Mouse (Mus musculus) thymus, adult 18-20 months (tissue): ENCODE results near the gene Sv2c.
"Not testable (repeated sequence)": the region's sequence is repeated elsewhere in the genome, so short reads cannot be mapped to it uniquely, and the experiment has no call there.

Source experiments
- DNase-seq, 2 experiments: peaks; one replicate each; pipeline ENCODE4 v3.0.0; 2022; ENCODE audit warnings: mixed read lengths in 2 of 2

Gene Sv2c

DNA sequence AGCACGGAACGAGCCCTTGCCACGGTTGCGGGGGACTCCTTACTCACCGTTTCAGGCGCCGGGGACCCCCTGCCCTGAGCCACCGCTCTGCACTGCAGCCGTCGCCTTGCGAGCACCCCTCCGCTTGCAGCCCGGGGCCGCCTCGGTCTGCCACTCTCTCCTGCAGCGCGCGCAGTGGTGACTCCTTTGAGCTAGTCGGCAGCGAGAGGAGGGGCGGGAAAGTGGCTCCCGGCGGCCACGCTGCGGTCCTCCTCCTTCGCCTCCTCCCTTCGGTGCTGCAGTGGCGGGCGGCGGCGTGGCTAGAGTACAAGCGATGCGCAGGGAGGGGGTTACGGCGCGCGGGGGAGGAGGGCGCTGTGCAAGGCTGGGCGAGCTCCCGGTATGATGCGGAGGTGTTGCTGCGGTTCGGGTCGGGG lies at the start of gene Sv2c:
Sv2c (minus strand) TSS at position 177 of the 416 bp plus-strand sequence.
- DNase-seq: no peak

DNA sequence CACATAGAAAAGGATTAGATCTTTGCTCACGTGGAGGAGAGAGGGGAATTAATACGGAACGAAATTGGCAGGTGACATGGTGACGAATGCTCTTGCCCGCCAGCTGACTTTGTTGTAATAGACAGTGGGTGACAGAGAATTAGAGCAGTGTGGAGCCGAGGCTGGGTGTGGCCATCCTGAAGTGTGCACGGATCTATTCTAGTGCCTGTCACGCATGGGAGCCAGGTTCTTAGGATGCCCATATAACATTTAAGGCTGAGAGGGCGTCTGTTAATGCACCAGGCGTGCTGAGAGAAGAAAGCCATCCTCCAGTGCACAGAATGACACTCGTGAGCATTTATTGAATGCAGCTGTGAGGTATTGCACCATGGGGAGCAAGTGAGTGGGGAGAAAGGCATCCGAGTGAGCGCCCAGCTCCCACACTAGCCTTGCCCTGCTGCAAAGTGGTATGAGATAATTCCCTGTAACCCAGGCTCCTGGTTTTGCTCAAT lies 48.3 kb upstream of the Sv2c start:
- DNase-seq: no peak

DNA sequence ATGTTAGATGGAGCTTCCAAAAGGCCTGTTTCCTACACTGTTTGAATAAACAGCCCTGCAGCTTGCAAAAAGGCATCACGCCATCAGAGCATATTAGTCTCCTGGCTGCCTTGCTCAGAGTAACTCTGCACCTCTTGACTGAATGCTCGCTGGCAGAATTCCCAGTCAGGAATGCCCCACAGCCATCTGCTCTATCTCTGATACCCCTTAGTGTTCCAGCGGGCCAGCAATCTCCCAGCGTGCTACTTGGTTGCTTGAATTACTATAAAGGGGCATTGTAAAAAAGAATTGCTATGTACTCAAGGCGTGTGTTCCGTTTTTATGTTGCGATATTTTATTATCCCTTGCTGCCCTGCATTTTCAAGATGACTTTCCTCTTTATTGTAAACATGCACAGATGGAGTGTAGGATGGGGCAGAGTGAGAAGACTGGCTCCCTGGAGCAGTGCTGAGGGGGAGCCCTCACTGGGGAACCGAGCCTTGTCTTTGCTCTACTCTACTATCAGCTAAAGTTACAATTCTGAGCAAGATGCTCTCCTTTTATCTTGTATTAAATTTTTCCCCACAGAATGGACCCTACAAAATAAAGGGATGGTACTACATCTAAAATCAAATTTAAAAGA lies 43.3 kb upstream of the Sv2c start:
- no peak for DNase-seq

DNA sequence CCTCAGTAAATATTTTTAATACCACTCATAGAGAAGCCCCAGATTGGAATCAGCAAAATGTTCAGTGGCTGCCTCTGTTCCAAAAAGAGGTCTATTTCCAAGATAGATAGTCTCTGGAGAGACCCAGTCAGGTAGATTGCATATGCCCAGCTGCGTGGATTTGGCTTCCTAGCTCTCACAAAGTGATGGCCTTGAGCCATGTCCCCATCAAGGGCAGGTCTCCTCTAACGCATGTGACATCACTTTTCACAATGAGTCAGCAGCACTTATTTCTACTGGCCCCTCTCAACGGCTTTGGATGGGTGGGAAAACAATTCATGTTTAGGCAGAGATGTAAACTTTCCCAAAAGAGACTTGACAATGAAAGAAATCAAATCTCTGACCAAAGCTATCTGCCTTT lies 41.3 kb upstream of the Sv2c start:
- DNase-seq: no peak

DNA sequence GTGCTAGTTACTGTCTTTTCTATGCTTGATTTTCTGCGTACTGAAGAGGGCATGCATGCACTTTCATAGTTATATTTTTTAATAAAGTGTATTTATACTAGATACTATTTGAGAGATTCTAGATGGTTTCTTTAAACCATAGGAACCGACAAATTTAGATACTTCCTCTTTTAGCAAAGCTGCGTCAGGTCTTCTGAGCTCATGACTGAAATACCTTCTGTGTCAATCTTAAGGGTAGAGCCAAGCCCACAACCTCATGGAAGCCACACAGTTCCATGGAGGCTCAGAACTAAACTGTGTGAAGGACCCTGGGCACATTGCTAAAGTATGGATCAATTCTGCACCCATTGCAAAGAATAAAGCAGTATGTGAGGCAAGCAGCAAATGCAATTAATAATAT lies 39.9 kb upstream of the Sv2c start:
- DNase-seq: no peak

DNA sequence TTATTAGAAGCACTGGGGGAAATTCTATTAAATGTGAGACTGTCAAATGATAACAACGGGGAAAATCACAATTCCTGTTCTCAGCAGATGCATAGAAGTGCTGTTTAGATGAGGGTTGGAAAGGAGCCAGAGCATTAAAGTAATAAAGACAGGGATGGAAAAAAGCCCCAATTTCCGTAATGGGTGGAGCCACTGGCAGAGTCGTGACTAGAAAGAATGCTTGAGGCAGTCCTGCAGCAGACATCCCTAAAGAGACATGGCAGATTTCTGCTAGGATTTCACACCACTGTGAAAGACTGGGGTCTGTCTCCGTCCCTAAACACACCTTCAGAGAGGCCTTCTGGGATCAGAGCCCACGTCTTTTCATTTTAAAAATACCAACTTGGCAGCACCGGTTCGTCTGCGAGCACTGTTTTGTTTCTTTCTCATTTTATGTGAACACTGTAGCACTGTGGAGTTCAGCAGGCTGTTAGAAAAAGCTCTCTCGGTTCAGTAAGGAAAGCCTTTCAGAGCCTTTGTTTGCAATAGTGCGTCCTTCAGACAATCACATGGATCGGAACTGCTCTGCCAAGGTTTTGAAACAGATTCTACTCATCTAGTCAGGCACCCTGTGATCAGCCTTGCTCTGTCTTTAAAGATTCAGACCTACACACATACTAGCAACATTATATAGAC lies 36.8 kb upstream of the Sv2c start:
- DNase-seq: no peak

DNA sequence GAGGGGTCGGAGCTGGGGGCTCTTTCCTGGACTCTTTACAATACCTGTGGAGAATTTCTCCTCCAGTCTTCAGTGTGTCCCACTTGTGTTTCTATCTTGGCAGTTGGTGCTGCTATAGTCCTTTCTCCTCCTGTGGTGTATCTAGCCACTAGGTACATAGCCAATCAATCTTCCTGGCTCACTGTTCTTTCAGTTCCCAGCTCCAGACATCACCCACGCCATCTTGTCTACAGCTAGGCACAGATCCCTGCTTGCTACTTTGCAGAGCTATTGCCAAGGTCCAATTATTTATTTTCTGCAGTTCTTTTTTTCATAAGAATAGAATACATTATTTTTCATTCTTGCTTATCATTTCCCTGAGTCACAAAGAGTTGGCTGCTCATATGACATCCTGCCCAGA lies 34.2 kb upstream of the Sv2c start:
- DNase-seq: no peak

DNA sequence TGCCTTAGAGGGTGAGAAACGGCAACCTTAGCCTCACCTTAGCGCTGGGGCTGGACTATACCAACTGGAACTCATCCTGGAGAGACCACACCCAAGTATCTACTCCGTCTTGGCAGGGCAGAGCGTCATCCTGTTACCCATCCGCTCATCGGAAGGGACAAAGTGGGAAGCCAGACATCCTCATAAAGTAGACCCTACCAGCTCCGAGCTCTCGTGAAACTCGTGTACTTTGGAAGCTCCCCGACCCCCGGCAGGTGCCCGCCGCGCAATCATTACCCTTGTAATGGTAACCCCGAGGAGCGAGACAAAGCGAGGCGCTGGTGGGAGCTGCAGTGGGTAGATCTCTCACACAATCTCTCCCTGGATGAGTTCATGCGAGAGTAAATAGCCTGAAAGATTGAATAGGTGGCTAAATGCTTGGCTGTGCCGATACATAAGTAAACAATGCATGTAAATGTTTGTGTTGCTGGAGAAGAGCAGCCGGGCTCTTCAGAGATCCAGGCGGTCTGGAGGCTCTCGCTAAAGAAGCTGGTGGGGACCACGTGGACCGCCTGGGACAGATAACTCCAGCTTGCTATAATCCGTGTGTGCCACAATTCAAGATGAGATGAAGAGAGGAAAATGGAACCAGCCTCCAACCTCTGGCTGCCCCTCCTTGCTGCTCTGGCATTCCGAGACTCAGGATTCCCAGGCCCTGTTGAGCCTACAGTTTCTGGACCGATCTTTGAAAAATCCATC lies 1.2 kb upstream of the Sv2c start:
- no peak for DNase-seq

DNA sequence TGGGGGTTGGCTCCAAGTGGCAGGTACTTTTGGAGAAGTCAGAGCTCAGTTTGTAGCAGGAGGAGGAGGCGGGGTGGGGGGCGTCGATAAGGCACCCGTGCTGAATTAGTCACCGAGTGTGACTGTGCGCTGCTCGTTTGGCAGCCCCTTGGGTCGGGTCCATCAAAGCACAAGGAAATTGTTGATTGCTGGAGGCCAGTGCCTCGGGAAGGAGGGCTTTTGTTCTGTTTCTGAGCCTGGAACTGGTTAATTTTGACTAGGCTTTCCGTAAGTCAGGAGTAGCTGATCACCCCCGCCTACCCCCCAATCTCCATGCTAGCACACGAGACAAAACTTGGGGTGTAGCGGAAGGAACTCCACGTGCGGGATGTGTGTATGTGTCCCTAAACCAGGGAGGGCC lies 456 bp upstream of the Sv2c start:
- DNase-seq: no peak

DNA sequence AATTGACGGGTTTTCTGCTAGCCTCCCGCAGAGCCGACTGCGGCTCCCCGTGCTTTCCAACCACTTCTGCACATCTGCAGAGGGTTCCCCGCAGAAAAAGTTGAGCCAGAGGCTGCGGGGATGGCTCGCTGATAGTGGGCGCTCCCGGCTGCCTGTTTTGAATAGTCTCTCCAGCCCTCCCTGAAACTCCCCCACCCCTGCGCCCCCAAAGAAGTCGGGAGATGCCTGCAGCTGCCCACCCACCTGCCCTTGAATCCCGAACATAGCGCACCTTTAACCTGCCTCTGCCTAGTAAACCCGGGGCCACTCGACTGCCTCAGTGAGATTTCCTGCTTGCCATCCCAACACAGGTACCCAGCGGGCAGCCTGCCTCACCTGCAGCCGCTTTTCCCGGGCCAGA lies 466 bp downstream of the Sv2c start:
- DNase-seq: no peak

DNA sequence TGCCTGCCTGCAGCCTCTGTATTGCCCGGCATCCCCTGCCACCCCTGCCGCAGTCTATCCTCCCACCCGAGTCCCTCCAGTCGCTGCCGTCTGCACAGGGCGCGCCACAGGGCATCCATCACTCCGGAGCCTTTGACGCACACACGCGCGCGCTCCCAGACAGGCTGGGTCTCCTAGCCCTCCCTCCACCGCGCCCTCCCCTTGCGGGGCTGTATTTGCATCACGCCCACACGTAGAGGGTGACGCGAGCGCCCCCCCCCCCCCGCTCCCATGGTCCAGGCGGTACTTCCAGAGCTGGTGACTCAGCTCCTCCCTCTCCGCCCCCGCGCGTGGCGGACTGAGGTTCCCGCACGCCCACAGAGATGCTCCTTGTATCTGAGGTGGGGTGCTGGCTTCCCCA lies 1.3 kb downstream of the Sv2c start:
- DNase-seq: no peak

DNA sequence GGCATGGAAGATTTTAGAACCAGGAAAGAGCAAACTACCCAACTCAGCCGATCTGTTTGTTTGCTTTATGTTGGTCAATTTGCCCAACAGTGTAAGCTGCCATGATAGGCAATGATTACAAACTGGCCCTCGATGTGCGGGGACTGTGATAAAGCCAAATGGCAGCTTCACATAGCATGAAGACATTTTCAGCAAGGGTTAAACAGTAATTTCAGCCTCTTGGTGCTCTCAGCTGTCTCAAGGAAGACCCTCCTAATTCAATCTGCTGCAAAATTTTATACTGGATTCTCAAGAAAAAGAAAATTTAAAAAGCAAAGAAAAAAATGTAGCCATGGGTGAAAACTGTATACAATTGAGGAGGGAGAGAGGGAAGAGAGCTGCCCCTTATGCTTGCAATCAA lies 3.3 kb downstream of the Sv2c start:
- no peak for DNase-seq

DNA sequence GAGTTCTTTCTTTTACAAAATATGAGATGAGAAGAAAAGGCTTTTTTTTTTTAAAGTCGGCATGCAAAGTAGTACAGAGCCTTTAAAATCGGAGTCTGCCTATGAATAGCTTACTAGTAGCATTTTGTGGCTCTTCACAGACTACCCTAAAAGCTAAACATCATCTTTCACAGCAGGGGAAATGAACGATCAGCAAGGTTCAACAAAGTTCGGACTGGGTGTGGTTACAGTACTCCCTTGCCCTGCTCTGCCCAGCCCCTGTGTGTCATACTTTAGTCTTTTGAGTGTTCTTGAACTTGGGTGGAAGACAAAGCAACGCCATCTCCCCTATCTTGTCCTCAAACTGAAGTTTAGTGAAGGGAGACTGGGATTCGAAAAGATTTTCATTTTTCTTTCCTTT lies 5.7 kb downstream of the Sv2c start:
- DNase-seq: no peak

DNA sequence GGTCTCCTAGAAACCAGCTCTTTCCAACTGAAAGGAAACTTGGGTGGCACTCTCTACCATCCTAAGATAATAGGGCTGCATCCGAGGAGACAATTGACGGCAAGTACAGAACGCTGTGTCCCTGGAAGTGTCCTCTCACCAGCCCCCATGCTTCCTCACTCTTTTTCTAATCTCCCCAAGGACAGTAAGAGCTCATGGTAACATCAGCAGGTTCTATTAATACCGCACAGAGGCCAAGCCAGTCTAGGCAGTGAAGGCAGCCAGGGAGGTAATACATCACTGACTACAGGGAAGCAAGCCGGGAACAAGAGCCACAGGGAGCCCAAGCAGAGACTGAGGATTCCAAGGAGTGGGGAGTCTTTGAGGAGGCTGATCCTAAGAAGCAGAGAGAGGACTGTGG lies 7.4 kb downstream of the Sv2c start:
- no peak for DNase-seq

DNA sequence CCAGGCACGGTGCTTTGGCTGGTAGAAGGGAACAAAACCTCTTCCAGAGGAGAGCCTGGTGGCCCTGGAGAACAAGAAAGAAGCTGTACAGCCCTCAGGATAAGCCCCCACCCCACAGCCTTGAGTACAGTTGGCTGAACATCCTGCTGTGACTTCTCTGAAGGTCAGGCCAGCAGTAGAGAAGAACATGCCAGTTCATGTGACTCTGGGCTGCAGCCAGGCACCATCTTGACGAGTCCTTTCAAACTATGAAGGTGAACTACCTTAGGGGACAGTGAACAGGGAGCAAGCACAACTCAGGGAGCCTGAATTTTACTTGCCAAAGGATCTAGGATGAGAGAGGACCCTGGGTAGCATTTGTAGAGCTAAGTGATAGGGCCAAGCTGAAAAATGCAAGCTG lies 19.7 kb downstream of the Sv2c start:
- DNase-seq: no peak

DNA sequence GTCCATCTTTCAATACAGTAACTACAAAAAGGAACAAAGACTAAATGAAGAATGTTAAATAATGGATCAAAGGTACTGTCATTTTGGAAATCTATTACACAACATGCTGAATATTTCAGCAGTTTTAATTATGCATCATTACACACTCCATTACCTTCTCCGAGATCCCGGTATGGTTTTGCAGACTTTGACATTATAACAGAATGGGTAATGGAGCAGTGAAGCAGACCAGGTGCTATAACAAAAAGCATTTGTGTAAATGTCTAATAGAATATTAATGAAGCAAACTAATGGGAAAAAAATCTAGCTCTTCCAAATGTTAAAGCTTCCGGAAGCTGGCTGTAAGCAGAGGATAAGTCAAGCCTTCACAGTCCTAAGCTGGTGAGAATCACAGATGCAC lies 21.6 kb downstream of the Sv2c start:
- DNase-seq: no peak

DNA sequence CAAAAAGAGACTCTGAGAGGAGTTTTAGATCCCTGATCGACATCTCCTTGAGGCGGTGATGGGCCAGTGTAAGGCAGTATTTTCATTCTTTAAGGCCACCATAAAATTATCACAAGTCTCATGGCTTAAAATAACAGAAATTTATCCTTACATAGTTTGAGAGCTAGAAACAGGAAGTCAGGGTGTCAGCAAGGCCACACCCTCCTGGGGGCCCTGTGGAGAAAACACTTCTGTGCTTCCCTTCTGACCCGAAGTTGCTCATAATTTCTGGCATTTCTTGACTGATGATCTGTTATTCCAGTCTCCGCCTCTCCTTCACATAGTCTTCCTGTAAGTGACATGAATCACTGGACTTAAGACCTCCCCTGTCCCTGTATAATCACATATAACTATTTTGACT lies 26.0 kb downstream of the Sv2c start:
- DNase-seq: no peak

DNA sequence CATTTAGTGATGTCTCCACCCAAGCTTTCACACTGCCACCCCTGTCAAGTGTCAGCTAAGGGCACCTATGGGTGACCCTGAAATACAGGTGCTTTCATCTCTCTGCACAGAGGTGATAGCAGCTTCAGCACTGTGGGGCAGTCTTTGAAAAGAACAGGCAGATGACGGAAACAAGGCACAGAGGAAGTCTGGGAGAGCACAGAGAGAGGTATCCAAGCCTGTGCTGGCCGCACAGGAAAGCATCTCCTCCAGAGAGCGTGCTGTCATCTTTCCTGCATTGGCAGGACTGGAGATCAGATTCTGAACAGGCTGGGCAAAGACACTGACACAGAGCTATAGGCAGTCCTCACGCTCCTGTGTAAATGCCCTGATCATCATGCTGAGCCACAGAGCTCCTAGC lies 41.4 kb downstream of the Sv2c start:
- DNase-seq: no peak

DNA sequence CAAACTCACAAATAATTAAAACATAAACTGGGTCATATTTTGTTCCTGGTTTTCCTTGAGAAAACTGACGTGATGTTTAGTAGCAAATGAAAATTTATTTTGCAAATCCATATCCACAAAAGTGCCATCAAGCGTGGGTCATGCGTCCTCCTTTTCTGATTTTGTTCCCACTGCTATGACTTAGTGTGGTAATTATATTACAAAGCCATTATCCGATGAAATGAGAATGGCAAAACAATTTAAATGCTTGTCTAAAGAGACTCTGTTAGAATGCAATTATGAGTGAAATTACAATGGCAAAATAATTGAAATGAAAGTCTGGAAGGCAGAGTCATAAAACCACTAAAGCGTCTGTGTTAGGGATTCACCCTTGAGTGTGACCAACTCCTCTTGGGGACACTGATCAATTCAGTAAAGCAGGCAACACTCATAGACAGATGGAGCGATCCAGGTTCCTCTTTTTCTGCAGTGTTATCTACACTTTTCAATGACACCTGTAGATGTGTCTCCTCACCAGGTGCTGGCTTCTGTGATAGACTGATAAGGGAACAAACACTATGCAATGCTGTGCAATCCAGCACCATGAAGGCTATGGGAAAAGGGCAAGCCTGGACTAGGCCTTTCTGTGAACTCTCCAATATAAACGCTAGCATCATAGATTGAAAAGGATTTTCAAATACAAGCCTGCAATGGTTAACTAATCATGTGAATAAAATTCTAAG lies 46.6 kb downstream of the Sv2c start:
- DNase-seq: no peak

DNA sequence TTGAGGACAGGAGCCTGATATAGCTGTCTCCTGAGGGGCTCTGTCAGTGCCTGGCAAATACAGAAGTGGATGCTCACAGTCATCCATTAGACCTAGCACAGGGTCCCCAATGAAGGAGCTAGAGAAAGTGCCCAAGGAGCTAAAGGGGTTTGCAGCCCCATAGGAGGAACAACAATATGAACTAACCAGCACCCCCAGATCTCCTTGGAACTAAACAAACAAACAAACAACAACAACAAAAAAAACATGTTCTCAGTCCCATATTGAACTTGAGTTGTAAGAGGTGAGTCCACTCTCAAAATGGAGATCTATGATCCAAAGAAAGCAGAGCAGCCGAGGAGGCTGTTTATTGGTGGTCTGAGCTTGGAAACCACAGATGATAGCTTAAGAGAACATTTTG lies 50.6 kb downstream of the Sv2c start, which contains the start of gene Gm17190:
Gm17190 (plus strand) TSS at position 301 of the 400 bp plus-strand sequence.
- not testable (repeated sequence) for DNase-seq

DNA sequence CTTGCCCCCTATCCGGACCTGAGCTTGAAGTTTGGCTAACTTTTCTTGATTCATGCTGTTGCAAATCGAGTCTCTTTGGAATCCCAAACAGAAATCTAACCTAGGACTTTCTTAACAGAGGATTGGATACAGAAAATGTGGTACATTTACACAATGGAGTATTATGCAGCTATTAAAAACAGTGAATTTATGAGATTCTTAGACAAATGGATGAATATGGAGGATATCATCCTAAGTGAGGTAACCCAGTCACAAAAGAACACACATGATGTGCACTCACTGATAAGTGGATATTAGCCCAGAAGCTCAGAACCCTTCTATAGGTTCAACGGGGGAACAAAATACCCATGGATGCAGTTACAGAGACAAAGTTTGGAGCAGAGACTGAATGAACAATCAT lies 51.1 kb downstream of the Sv2c start, which contains the start of gene Gm20075:
Gm20075 (minus strand) TSS at position 101 of the 400 bp plus-strand sequence.
- not testable (repeated sequence) for DNase-seq

DNA sequence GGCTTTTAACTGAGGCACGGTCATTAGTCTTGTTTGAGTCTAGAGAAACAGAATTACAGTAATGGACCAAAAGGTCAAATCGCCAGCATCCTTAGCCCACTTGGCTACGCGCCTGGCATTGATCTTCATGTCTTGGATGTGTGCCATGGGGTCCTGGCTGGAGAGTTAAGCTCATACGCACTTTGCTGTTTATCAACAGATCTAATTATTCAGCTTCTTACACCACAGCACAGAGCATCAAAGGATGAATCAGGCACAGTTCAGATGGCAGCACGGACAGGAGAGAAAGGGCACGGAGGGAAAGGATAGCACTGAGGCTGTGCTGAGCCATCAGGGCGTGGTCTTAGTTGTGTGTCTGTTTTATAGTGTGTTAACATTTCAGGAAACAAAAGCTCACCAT lies 58.8 kb downstream of the Sv2c start:
- no peak for DNase-seq

DNA sequence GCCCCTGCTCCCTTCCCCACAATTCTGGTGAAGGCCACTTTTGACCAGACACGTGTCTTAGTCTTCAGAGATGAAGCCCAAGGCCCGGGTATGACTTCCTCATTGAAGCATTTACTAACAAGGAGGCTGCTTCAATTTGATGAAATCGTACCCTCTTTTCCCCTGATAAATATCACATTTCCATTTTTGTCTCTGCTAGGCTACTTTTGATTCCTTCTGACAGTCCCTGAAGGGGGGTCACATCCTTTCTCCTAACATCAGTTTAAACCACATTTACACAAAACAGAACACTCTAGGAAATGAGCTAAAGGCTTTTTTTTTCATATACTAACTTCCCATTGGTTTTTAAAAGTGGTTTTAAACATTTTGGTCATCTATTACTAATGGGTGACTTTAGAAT lies 79.6 kb downstream of the Sv2c start:
- DNase-seq: no peak
